Mouse (Mus musculus) kidney, embryonic 14.5 days (tissue): ENCODE measurements around the gene Chchd10. TPM values are rescaled to one million over a fixed set of nuclear protein-coding genes. Genes with fewer than 3 reads are reported as not detected.

Experiments used
- ATAC-seq: fragments of 200-750 bp; cut with Nextera tagmentation; 2 replicates; pipeline ENCODE4 v1.8.0; 2017; ENCODE audit warnings: moderate number of reproducible peaks, mild to moderate bottlenecking, moderate TSS enrichment, moderate library complexity; ENCODE audit not compliant: low FRiP score, low TSS enrichment
- H3K27ac ChIP-seq: fragments of 300-500 bp; sonication (generic); 2 replicates; pipeline ENCODE4 v1.5.1; 2014; ENCODE audit warnings: low read depth, mild to moderate bottlenecking, low read length, moderate library complexity, mixed read lengths
- H3K27me3 ChIP-seq: fragments of 300-500 bp; sonication (generic); 2 replicates; pipeline ENCODE4 v1.6.1; 2014; ENCODE audit warnings: mild to moderate bottlenecking, low read length; ENCODE audit not compliant: control insufficient read depth, insufficient read depth
- H3K36me3 ChIP-seq: fragments of 300-500 bp; sonication (generic); 2 replicates; pipeline ENCODE4 v1.6.1; 2014; ENCODE audit warnings: low read length, mixed read lengths; ENCODE audit not compliant: control insufficient read depth, insufficient read depth
- H3K4me1 ChIP-seq: fragments of 300-500 bp; sonication (generic); 2 replicates; pipeline ENCODE4 v1.6.1; 2014; ENCODE audit warnings: low read length, mixed read lengths; ENCODE audit not compliant: control insufficient read depth, insufficient read depth
- H3K4me2 ChIP-seq: fragments of 300-500 bp; sonication (generic); replicated peaks from 2 replicates; pipeline ENCODE4 v1.6.1; 2014; ENCODE audit warnings: low read depth, mild to moderate bottlenecking, low read length
- H3K4me3 ChIP-seq: fragments of 300-500 bp; sonication (generic); 2 replicates; pipeline ENCODE4 v1.5.1; 2014; ENCODE audit warnings: mild to moderate bottlenecking, low read length
- H3K9ac ChIP-seq: fragments of 300-500 bp; sonication (generic); 2 replicates; pipeline ENCODE4 v1.6.1; 2014; ENCODE audit warnings: low read depth, mild to moderate bottlenecking, low read length, moderate library complexity
- H3K9me3 ChIP-seq: fragments of 300-500 bp; sonication (generic); 2 replicates; pipeline ENCODE4 v1.6.1; 2016; ENCODE audit warnings: low read length; ENCODE audit not compliant: control insufficient read depth
- WGBS: fragments of 180-500 bp; shearing (Covaris S2); extraction: QIAGEN DNeasy Blood & Tissue Kit; methylation state at CpG from one replicate; pipeline ENCODE4 v1.1.7; 2014; 5-methylcytosine and 5-hydroxymethylcytosine counted together
- polyA plus RNA-seq: library from polyadenylated mRNA; unstranded; fragments of >200 nt; fragmentation: Nextera tagmentation; extraction: Ambion mirVana; gene quantifications from 2 replicates; pipeline ENCODE4 v1.2.1, GENCODE M21; 2014

Gene Chchd10
- polyA plus RNA-seq, 1 experiment from 2014 or later: 99.4 TPM

GRCm38 (mm10) chr10:75934991-75935390 lies 2.1 kb downstream of the Chchd10 start:
- H3K36me3 ChIP-seq: no peaks in the 10 kb centered on the region
- peaks cover 29% of the 10 kb centered on the region for H3K4me1 ChIP-seq
- peak overlapping the region; percentile 61 for H3K4me2 ChIP-seq
- 92% methylated on average over 1 of the region's 1 CpGs for WGBS
- H3K27ac ChIP-seq: no peak overlapping the region
- H3K27me3 ChIP-seq: no peaks in the 10 kb centered on the region
- 0 out of 2 replicates have a peak overlapping the region, but pooled peaks have one; percentile 61 for H3K9ac ChIP-seq
- no peak for ATAC-seq
- H3K9me3 ChIP-seq: no peaks in the 10 kb centered on the region
- no peak overlapping the region; the same call in 1 of the 2 replicates for H3K4me3 ChIP-seq

DNA sequence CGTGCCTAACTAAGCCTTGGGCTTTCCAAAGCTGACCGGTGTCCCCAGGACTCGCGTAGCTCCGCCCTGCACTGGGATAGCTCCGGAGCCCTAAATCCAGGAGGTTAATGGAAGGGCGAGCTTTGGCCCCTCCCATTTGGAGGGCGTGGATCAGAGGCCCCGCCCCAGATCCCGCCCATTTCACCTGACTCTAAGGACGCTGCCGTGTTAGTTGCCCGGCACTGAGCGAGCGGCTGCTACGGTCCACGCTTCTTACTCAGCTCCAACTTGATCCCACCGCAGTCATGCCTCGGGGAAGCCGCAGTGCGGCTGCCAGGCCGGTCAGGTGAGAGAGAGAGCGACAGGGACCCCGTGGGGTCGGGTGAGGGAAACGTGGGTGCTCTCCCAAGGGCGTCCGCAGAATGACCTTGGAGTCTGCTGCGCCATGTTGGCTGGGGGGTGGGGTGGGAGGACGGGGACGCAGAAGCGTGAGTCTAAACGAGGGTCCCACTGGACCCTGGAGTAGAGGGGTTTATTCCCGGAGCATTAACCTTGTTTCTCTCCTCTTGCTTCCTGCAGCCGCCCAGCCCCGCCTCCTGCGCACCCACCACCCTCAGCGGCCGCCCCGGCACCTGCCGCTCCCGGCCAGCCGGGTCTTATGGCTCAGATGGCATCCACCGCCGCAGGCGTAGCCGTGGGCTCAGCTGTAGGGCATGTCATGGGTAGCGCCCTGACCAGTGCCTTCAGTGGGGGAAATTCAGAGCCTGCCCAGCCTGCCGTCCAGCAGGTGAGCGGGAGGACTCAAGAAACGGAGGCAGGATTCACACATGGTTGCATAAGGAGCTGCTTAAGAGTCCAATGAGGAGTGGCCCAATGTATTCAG lies 3.0 kb downstream of the Chchd10 start, which contains the start of gene Mmp11:
Mmp11 (minus strand) TSS at position 817 of the 862 bp plus-strand sequence.
- WGBS: under 1% methylated on average over 51 of the region's 51 CpGs
- peak within 1 kb of the TSS; percentile 2; the same call in 1 of the 2 replicates for H3K27ac ChIP-seq
- no peaks in the 10 kb centered on the region for H3K9me3 ChIP-seq
- H3K4me3 ChIP-seq: peak within 1 kb of the TSS; percentile 55
- peak; percentile 73 for ATAC-seq
- H3K9ac ChIP-seq: peak within 1 kb of the TSS; percentile 61
- H3K27me3 ChIP-seq: no peaks in the 10 kb centered on the region
- H3K36me3 ChIP-seq: no peaks in the 10 kb centered on the region
- H3K4me1 ChIP-seq: peaks cover 22% of the 10 kb centered on the region
- H3K4me2 ChIP-seq: peak within 1 kb of the TSS; percentile 61

- 0 out of 2 replicates have a peak overlapping the region, but pooled peaks have one; percentile 31 for H3K9ac ChIP-seq
- no peak overlapping the region for H3K27ac ChIP-seq
- H3K9me3 ChIP-seq: no peaks in the 10 kb centered on the region
- 47% methylated on average over 18 of the region's 18 CpGs for WGBS
- no peaks in the 10 kb centered on the region for H3K36me3 ChIP-seq
- H3K4me3 ChIP-seq: no peak overlapping the region
- no peak for ATAC-seq
- H3K4me2 ChIP-seq: 0 out of 2 replicates have a peak overlapping the region, but pooled peaks have one; percentile 3
- no peaks in the 10 kb centered on the region for H3K27me3 ChIP-seq
- peaks cover 12% of the 10 kb centered on the region for H3K4me1 ChIP-seq
These were observed 4.2 kb downstream of the Chchd10 start for GRCm38 (mm10) chr10:75936909-75937667.

DNA sequence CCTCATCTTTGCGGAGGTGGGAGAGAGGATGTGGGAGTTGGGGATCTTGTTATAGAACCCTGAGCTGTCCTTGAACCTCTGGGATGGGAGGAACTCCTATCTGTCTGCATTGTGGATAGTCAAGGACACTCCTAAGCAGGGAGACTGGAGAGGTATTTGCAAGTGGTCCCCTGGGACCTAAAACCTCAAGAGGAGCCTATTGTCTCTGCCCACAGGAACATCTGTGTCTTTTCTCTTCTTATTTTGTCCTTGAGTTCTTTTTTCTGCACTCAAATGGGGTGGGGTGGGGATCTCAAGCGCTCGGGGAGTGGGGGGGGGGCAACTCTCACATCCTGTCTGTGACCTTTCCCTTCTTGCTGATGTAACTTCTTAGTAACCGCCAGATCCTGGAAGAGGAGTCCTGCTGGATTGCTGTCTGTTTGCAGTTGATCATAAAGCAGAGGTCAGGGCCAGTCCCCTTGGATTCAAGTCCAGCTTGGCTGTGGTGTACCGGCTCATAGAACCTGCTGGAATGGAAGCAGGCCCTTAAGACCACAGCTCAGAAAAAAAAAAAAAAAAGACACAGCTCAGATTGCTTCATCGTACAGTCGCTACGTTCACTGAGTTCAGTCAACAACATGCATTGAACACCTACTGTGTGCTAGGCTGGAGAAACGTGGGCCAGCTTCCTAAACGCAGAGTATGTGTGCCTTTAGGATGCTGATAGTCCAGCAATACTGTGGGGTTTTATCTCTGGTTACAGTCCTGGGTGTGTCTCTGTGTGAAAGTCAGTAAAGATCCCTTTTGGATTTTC lies 5.1 kb downstream of the Chchd10 start:
- no peak overlapping the region for H3K4me2 ChIP-seq
- H3K9ac ChIP-seq: no peak overlapping the region
- WGBS: 65% methylated on average over 10 of the region's 10 CpGs
- no peaks in the 10 kb centered on the region for H3K27me3 ChIP-seq
- no peak overlapping the region for H3K4me3 ChIP-seq
- H3K36me3 ChIP-seq: no peaks in the 10 kb centered on the region
- peaks cover 8% of the 10 kb centered on the region; the same call in 1 of the 2 replicates for H3K4me1 ChIP-seq
- no peak for ATAC-seq
- H3K27ac ChIP-seq: no peak overlapping the region
- H3K9me3 ChIP-seq: no peaks in the 10 kb centered on the region

- ATAC-seq: no peak
- Histone ChIP-seq H3K9ac (no peak overlapping the region), H3K27ac (no peak overlapping the region), H3K4me2 (no peak overlapping the region), H3K4me1 (peaks cover 11% of the 10 kb centered on the region; the same call in 1 of the 2 replicates), H3K9me3 (no peaks in the 10 kb centered on the region), H3K4me3 (no peak overlapping the region), H3K36me3 (no peaks in the 10 kb centered on the region), H3K27me3 (no peaks in the 10 kb centered on the region)
- WGBS: 42% methylated on average over 9 of the region's 9 CpGs
These were observed 6.7 kb downstream of the Chchd10 start for GRCm38 (mm10) chr10:75939481-75940234.

GRCm38 (mm10) chr10:75940520-75940919 lies 7.6 kb downstream of the Chchd10 start, which contains the start of gene Gm867:
Gene Gm867 (minus strand): TSS chr10:75940672.
- H3K4me2 ChIP-seq: no peak within 1 kb of the TSS
- no peak within 1 kb of the TSS for H3K9ac ChIP-seq
- peaks cover 11% of the 10 kb centered on the region; the same call in 1 of the 2 replicates for H3K4me1 ChIP-seq
- no peak within 1 kb of the TSS for H3K4me3 ChIP-seq
- no peak for ATAC-seq
- H3K27ac ChIP-seq: no peak within 1 kb of the TSS
- 80% methylated on average over 5 of the region's 5 CpGs for WGBS
- H3K9me3 ChIP-seq: no peaks in the 10 kb centered on the region
- no peaks in the 10 kb centered on the region for H3K27me3 ChIP-seq
- H3K36me3 ChIP-seq: no peaks in the 10 kb centered on the region

GRCm38 (mm10) chr10:75941042-75941824 lies 8.3 kb downstream of the Chchd10 start:
- ATAC-seq: no peak
- Histone ChIP-seq H3K4me3 (no peak overlapping the region), H3K27ac (no peak overlapping the region), H3K4me1 (peaks cover 11% of the 10 kb centered on the region; the same call in 1 of the 2 replicates), H3K36me3 (no peaks in the 10 kb centered on the region), H3K4me2 (no peak overlapping the region), H3K27me3 (no peaks in the 10 kb centered on the region), H3K9me3 (no peaks in the 10 kb centered on the region), H3K9ac (no peak overlapping the region)
- 72% methylated on average over 9 of the region's 9 CpGs for WGBS
